15 mouse cellular contexts compared by ENCODE assay signal in the genomic region with DNA sequence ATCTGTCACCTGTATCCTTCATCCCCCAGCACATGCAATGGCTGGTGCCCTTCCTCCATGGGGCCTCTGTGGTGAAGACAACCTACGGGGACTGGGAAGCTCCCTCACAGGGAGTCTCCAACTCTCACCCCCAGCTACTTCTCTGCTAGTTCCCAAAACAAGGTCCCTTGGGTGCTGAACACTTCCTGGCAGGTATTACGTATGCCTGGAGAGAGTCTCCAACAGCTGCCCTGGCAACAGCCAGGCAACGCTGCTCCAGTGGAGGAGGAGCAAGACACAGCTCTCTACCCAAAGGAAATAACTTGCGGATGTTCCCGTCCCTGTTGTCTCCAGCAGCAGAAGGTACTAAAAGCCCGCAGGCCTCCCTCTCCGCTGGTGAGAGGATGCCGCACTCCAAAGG.
"Had no signal": no experiment of that assay in that cellular context is flagged by ENCODE, and none has a peak within 500 bp of the region (broad histone marks: within the 10 kb centered on the region; RNA-seq: fewer than 3 reads in every experiment).

No protein-coding gene starts in this region.

- H3K27ac ChIP-seq: limb, embryonic 15.5 days; liver, embryonic 12.5 days; midbrain, embryonic 10.5 days; neural tube, embryonic 13.5 days; stomach, embryonic 15.5 days had no signal

- H3K9ac ChIP-seq: limb, embryonic 15.5 days; liver, embryonic 12.5 days; lung, embryonic 14.5 days; neural tube, embryonic 13.5 days; stomach, embryonic 15.5 days had no signal

- ATAC-seq: liver, embryonic 12.5 days had no signal

- DNase-seq: kidney, postnatal 10 days; layer of hippocampus, postnatal 36 days; lung, embryonic 14.5 days; lung, postnatal 10 days; lung, postnatal 4 days; midbrain, embryonic 14.5 days; retina, postnatal 1 day; right cerebral cortex, postnatal 4 days; thymus, adult 2 months; thymus, postnatal 25 days had no signal

- H3K4me2 ChIP-seq: limb, embryonic 15.5 days; liver, embryonic 12.5 days; lung, embryonic 14.5 days; neural tube, embryonic 13.5 days; stomach, embryonic 15.5 days had no signal

- H3K4me1 ChIP-seq: liver, embryonic 12.5 days; stomach, embryonic 15.5 days had no signal

- H3K36me3 ChIP-seq: limb, embryonic 15.5 days; liver, embryonic 12.5 days; midbrain, embryonic 10.5 days; stomach, embryonic 15.5 days had no signal

- H3K9me3 ChIP-seq: limb, embryonic 15.5 days; liver, embryonic 12.5 days; midbrain, embryonic 10.5 days; neural tube, embryonic 13.5 days; stomach, embryonic 15.5 days had no signal

- H3K4me3 ChIP-seq: limb, embryonic 15.5 days; liver, embryonic 12.5 days; midbrain, embryonic 10.5 days; neural tube, embryonic 13.5 days; stomach, embryonic 15.5 days had no signal

- H3K27me3 ChIP-seq: limb, embryonic 15.5 days; liver, embryonic 12.5 days; neural tube, embryonic 13.5 days; stomach, embryonic 15.5 days had no signal
